Mouse (Mus musculus) neutrophil, adult 65 days (primary cell): ENCODE data around the gene Chtf18. TPM values are rescaled to one million over a fixed set of nuclear protein-coding genes. Genes with fewer than 3 reads are reported as not detected.

Source experiments
- total RNA-seq: library from RNA; stranded (reverse); gene quantifications from 2 replicates; pipeline ENCODE4 v1.2.4, GENCODE M21; 2023

Chtf18 gene
- total RNA-seq, result 9.7 and 18.7 TPM in 2 replicates

DNA sequence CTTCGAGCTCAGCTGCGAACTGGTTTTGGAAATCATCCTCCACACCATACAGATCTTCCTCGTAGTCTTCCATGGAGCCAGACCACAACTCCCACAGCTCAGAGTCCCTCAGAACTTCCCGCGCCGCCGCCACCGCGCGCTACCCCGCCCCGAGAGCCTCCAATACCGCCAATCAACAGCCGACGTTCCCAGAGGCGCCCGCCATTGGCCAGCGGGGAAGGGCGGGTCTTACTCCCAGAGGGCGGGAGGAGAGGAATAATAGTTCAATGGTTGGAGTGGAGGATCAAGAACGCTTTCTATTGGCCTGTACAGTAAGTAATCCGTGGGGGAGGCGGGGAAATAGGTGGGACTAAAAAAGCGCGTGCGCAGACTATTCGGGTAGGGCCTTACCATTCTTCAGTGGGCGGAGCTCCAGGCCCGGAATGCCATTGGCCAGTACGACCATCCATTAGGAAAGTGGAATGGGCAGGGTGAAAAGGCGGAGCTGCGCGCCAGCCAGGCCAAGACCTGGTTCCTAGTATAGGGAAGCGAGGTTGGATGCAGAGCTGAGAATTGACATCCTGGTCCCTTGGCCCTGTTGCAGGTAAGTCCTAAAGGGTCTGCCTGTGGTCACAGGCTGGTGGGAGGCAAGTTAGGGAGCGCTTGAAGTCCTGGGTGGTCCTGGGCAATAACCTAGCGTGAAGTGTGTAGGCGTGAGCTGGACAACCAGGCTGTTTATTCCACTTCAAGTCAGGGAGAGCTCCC, at the start of gene Chtf18, which contains the start of gene Rpusd1:
Gene Chtf18 (minus strand): TSS at position 155 of the 744 bp plus-strand sequence.
Gene Rpusd1 (plus strand): TSS at position 406 of the 744 bp plus-strand sequence.

DNA sequence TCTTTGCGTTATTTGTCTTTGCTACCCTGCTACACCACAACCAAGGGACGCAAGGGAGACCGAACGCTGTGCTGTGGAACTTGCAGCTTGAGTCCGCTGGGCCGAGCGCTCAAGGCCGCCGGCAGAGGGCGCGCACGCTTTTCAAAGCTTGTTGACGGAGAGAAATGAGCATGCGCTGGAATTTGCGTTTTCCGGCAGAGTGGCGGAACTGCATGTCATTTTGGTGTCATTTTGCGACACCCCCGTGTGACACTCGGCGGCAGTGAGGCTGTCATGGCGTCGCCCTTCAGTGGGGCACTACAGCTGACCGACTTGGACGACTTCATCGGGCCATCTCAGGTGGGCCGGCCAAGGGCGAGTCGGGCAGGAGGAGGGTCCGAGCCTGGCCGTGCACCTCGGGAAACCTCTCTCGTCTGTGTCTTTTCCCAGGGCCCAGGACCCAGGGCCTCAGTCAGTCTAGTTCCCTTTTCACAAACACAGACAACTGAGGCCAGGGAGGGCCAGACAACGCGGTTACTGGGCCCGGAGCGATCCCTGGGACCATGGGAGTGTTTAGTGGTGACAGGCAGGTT, 46.4 kb upstream of the Chtf18 start, which contains the start of gene Narfl:
Gene Narfl (plus strand): TSS at position 228 of the 572 bp plus-strand sequence.

DNA sequence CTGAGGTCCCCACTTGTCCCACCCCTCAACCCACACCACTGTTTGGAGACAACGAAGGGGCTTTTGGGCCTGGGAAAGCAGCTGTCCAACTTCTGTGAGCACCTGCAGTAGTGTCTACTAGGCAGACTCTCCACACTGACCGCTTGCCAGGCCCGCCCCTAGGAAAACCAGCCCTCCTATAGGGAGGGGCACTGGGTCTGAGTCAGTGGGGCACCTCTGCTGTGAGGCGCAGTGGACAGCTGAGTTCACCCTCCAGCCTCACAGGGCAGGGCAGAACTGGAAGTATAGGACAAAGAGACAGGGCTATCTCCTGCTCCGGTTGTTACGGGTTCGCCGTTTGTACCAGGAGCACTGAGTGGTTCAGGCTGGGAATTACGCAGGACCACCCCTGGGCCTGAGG, 27.0 kb upstream of the Chtf18 start, which contains the start of gene Msln:
Gene Msln (minus strand): TSS at position 138 of the 400 bp plus-strand sequence.

DNA sequence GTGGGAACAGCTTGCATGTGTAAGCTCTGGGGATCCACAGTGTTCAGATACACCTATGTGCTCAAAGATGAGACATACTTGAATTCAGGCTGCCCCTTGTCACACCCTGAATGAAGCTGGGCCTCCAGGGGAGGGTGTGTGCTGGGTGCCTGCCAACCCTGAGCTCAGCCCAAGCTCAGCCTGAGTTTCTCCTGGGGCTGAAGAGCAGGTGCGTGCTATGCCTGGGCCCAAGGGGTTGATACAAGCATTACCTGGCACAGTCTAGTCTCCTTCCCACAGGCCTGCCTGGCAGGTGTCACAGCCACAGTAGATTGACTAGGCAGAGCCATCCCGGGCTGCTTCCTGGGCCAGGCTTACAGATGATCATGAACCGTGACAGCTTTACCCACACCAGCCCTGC, 8.5 kb upstream of the Chtf18 start, which contains the start of gene Mslnl:
Gene Mslnl (plus strand): TSS at position 298 of the 400 bp plus-strand sequence.

DNA sequence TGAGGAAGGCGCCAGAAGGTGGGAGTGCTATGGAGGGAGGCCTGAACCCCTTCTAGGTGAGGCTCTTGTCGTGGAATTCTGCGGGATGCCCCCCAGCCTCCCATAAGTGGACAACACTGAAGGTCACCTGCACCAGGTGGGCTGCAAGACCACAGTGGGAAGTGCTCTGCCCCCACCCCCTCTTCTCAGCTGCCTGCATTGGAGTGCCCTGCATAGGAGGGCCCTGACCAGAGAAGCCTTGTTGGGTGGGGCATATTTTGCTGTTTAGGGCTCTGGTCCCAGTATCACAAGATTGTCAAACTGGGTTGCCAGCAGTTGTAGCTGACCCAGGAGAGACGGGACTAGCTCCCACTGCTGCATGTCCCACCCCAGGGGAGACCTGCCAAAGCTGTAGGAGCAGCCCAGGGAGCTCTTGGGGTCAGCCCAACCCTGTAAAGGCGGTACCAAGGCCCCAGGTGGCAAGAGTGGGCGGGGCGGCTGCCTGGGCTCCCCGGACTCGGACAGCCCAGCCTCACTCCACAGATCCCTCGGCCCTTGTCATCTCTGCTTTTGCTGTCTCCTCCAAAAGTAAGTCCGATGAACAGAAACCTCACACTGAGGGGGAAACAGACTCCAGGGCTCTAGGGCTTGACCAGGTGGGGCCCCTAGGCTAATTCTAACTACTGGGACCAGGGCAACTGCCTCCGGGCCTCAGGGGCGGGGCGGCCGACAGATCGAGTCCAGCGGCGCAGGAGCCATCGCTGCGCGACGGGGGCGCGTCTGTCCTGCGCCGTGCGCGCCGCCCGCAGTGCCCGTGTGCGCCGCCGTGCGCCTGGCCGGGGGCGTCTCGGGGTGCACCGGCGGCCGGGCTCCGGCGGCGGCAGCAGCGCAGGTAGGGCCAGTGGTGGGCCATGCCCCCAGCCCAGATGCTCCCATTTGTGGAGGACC, 10.2 kb downstream of the Chtf18 start, which contains the start of gene Gng13:
Gene Gng13 (plus strand): TSS at position 461 of the 927 bp plus-strand sequence.

Other genes with a start within 250 kb of the Chtf18 start
- not detected in 2 replicates for gene Sstr5, start 230.1 kb downstream of the Chtf18 start, total RNA-seq
- not detected in 2 replicates for gene Sox8, start 156.7 kb downstream of the Chtf18 start, total RNA-seq
- gene Lmf1, start 148.3 kb downstream of the Chtf18 start, total RNA-seq, result 8.7 and 10.5 TPM in 2 replicates
- gene Gng13, start 10.2 kb downstream of the Chtf18 start, total RNA-seq, result not detected in 2 replicates
- 4.5 TPM in 2 replicates for gene Rpusd1, start 251 bp upstream of the Chtf18 start, total RNA-seq
- gene Mslnl, start 8.6 kb upstream of the Chtf18 start, total RNA-seq, result not detected in 2 replicates
- gene Msln, start 27.0 kb upstream of the Chtf18 start, total RNA-seq, result 0.88 TPM in 1 of 2 replicates, not detected in the other
- gene Narfl, start 46.4 kb upstream of the Chtf18 start, total RNA-seq, result 24.6 and 35.5 TPM in 2 replicates
- 10.2 and 14.6 TPM in 2 replicates for gene Haghl, start 58.3 kb upstream of the Chtf18 start, total RNA-seq
- 0.22 TPM in 1 of 2 replicates, not detected in the other for gene Ccdc78, start 59.2 kb upstream of the Chtf18 start, total RNA-seq
- 25.4 and 34.7 TPM in 2 replicates for gene Fam173a, start 65.5 kb upstream of the Chtf18 start, total RNA-seq
- not detected in 2 replicates for gene AC134908.4, start 68.2 kb upstream of the Chtf18 start, total RNA-seq
- 10.9 and 16.2 TPM in 2 replicates for gene Metrn, start 69.7 kb upstream of the Chtf18 start, total RNA-seq
- 0.11 TPM in 1 of 2 replicates, not detected in the other for gene Fbxl16, start 81.7 kb upstream of the Chtf18 start, total RNA-seq
- 13.3 and 17.6 TPM in 2 replicates for gene Wdr24, start 96.2 kb upstream of the Chtf18 start, total RNA-seq
- gene Jmjd8, start 101.4 kb upstream of the Chtf18 start, total RNA-seq, result 7.7 and 8.2 TPM in 2 replicates
- 35.4 and 46.5 TPM in 2 replicates for gene Stub1, start 106.0 kb upstream of the Chtf18 start, total RNA-seq
- gene Rhbdl1, start 109.9 kb upstream of the Chtf18 start, total RNA-seq, result 0.64 and 1.3 TPM in 2 replicates
- gene Gm20683, start 114.3 kb upstream of the Chtf18 start, total RNA-seq, result 1.7 and 2.8 TPM in 2 replicates
- gene Rhot2, start 117.4 kb upstream of the Chtf18 start, total RNA-seq, result 26.5 and 33.7 TPM in 2 replicates
- gene Wdr90, start 134.1 kb upstream of the Chtf18 start, total RNA-seq, result 21.9 and 25.5 TPM in 2 replicates
- 1.4 and 3.2 TPM in 2 replicates for gene Mcrip2, start 141.3 kb upstream of the Chtf18 start, total RNA-seq
- 6.4 and 6.5 TPM in 2 replicates for gene Mettl26, start 147.7 kb upstream of the Chtf18 start, total RNA-seq
- 2.1 and 4.1 TPM in 2 replicates for gene Wfikkn1, start 153.4 kb upstream of the Chtf18 start, total RNA-seq
- 13.0 and 17.4 TPM in 2 replicates for gene Rab40c, start 192.3 kb upstream of the Chtf18 start, total RNA-seq
- 34.9 and 36.2 TPM in 2 replicates for gene Pigq, start 217.5 kb upstream of the Chtf18 start, total RNA-seq
- gene Nhlrc4, start 217.5 kb upstream of the Chtf18 start, total RNA-seq, result not detected in 2 replicates
- not detected in 2 replicates for gene A930017K11Rik, start 225.1 kb upstream of the Chtf18 start, total RNA-seq